Comparison of ENCODE assay signal across 25 mouse cellular contexts in the genomic region with DNA sequence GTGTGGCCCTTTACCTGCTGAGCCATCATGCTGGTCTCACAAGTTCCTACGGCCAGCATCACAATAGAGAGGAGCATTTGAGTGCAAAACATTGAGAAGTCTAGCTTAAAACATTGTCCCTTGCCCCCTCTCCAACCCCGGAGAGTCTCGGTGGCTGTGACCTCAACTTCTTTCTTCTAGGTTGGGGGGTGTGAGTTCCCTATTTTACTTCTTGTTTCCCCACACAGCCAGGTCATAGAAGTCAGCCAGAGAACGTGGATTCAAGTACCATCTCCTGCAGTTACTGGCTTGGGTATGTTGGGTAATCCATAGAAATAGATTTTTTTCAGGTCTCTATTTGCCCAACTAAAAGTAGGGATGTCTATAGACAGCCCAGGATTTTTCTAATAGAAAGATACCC. TPM values are rescaled to one million over a fixed set of nuclear protein-coding genes. Genes with fewer than 3 reads are reported as not detected.
A peak's percentile ranks its signal among the peaks of the same experiment; 100 is the strongest.
DNase-seq lines count a peak whose midpoint lies in the region; ATAC-seq and TF ChIP-seq lines count a peak whose summit lies in the region.
"Had no signal": no experiment of that assay in that cellular context is flagged by ENCODE, and none has a peak within 500 bp of the region (broad histone marks: within the 10 kb centered on the region; RNA-seq: fewer than 3 reads in every experiment).

No protein-coding gene starts in this region.

- no peak for TF ChIP-seq CTCF in MEL (IDR thresholded peaks at IDR 0.05 in 2 of 3, conservative IDR thresholded peaks at IDR 0.05 in 1 of 3; ENCODE audit: control insufficient read depth in 1 of 3, insufficient read depth in 1 of 3, low read depth in 2 of 3, low read length in 3 of 3, poor library complexity in 1 of 3, severe bottlenecking in 1 of 3)

- 82% methylated on average over 4 of the region's 4 CpGs for WGBS in midbrain, embryonic 10.5 days

- H3K27ac ChIP-seq in MEL (ENCODE audit: control insufficient read depth, low read depth, low read length): no peak overlapping the region
- H3K27ac ChIP-seq in midbrain, embryonic 10.5 days (replicated peaks): no peak overlapping the region
- H3K27ac ChIP-seq: forebrain, embryonic 10.5 days; forebrain, embryonic 13.5 days; hindbrain, embryonic 10.5 days; hindbrain, embryonic 13.5 days had no signal

- no peak for TF ChIP-seq POLR2A in MEL (IDR thresholded peaks at IDR 0.05; ENCODE audit: control insufficient read depth in 1 of 2, insufficient read depth in 1 of 2, low read depth in 1 of 2, low read length in 2 of 2, poor library complexity in 1 of 2)

- TF ChIP-seq EP300 in MEL (IDR thresholded peaks at IDR 0.05; ENCODE audit: low read depth in 1 of 2, low read length in 2 of 2): no peak

- no peak overlapping the region for H3K9ac ChIP-seq in MEL (ENCODE audit: control insufficient read depth, low read depth, low read length, poor library complexity, severe bottlenecking)
- H3K9ac ChIP-seq: forebrain, embryonic 13.5 days; hindbrain, embryonic 13.5 days had no signal

- peaks cover 2 to 6% of the 10 kb centered on the region in 2 experiments; a peak in 1 of 4 replicates for H3K27me3 ChIP-seq in MEL (ENCODE audit: control insufficient read depth in 1 of 2, insufficient read depth in 2 of 2, low read length in 2 of 2)
- H3K27me3 ChIP-seq in splenic B cell, adult 2 months (ENCODE audit: control insufficient read depth, insufficient read depth, low read length, poor library complexity, severe bottlenecking): no peaks in the 10 kb centered on the region
- peaks cover 9% of the 10 kb centered on the region for H3K27me3 ChIP-seq in midbrain, embryonic 10.5 days (ENCODE audit: low read depth, poor library complexity, severe bottlenecking)
- H3K27me3 ChIP-seq: forebrain, embryonic 13.5 days; hindbrain, embryonic 13.5 days had no signal

- H3K79me2 ChIP-seq in MEL (ENCODE audit: control insufficient read depth, insufficient read depth, low read length, poor library complexity): no peaks in the 10 kb centered on the region

- no peak for TF ChIP-seq RAD21 in MEL (IDR thresholded peaks at IDR 0.05; ENCODE audit: low read depth, low read length)

- no peaks in the 10 kb centered on the region for H3K36me3 ChIP-seq in MEL (ENCODE audit: control insufficient read depth in 1 of 2, insufficient read depth in 2 of 2, low read length in 2 of 2)
- H3K36me3 ChIP-seq in splenic B cell, adult 2 months (ENCODE audit: control insufficient read depth, insufficient read depth, low read length, poor library complexity, severe bottlenecking): no peaks in the 10 kb centered on the region
- H3K36me3 ChIP-seq in midbrain, embryonic 10.5 days: no peaks in the 10 kb centered on the region
- H3K36me3 ChIP-seq: forebrain, embryonic 10.5 days; hindbrain, embryonic 10.5 days; hindbrain, embryonic 13.5 days had no signal

- H3K4me1 ChIP-seq in MEL (ENCODE audit: control insufficient read depth in 1 of 2, insufficient read depth in 2 of 2, low read length in 2 of 2): peaks cover 0 to 6% of the 10 kb centered on the region in 2 experiments; a peak in 1 of 4 replicates
- peaks cover 9% of the 10 kb centered on the region for H3K4me1 ChIP-seq in midbrain, embryonic 10.5 days
- H3K4me1 ChIP-seq: hindbrain, embryonic 10.5 days had no signal

- peak; percentile 59 for DNase-seq in MEL (ENCODE audit: low read depth, low spot score)
- peak; percentile 13 for DNase-seq in c-Kit-positive CD71-negative TER-119-negative erythroid progenitor cells, embryonic 14.5 days (ENCODE audit: low read depth)
- peak; percentile 32 for DNase-seq in splenic B cell, adult 2 months (ENCODE audit: low read depth, low spot score)
- DNase-seq in midbrain, embryonic 10.5 days (ENCODE audit: low spot score): no peak
- DNase-seq in right cerebral cortex, adult 18-20 months: no peak
- DNase-seq: adrenal gland, adult 8-10 months; adrenal gland, postnatal 36 days; cerebellum, adult 11 months; cerebellum, adult 8-10 months; cerebellum, postnatal 10 days; cerebellum, postnatal 36 days; gastrocnemius, postnatal 10 days; gastrocnemius, postnatal 36 days; heart, adult 11 months had no signal

- no peaks in the 10 kb centered on the region for H3K9me3 ChIP-seq in MEL (replicated peaks; ENCODE audit: insufficient read depth, low read length)
- no peaks in the 10 kb centered on the region for H3K9me3 ChIP-seq in midbrain, embryonic 10.5 days (replicated peaks)
- H3K9me3 ChIP-seq: forebrain, embryonic 10.5 days; forebrain, embryonic 13.5 days; hindbrain, embryonic 10.5 days; hindbrain, embryonic 13.5 days had no signal

- peak; percentile 89 to 93 for ATAC-seq in hematopoietic stem cell, adult 5-6 weeks (replicated peaks in 1 of 2; ENCODE audit: insufficient read depth in 1 of 2, low FRiP score in 2 of 2, low TSS enrichment in 1 of 2, low read depth in 1 of 2, poor library complexity in 2 of 2, severe bottlenecking in 2 of 2)
- ATAC-seq: activated CD4-positive, CD25-positive, alpha-beta regulatory T cell, adult 4 months; CD4-positive, CD25-positive, alpha-beta regulatory T cell, adult 4 months; forebrain, embryonic 13.5 days; forebrain, embryonic 16.5 days; hindbrain, embryonic 16.5 days had no signal

- no peak overlapping the region for H3K4me3 ChIP-seq in MEL (ENCODE audit: control insufficient read depth in 1 of 2, insufficient read depth in 1 of 2, low read depth in 2 of 2, low read length in 2 of 2)
- H3K4me3 ChIP-seq in midbrain, embryonic 10.5 days: no peak overlapping the region
- H3K4me3 ChIP-seq: forebrain, embryonic 10.5 days; forebrain, embryonic 13.5 days; hindbrain, embryonic 10.5 days; hindbrain, embryonic 13.5 days had no signal

TF ChIP-seq in MEL, 35 proteins besides CTCF, POLR2A, EP300 and RAD21:
- no peak for TF ChIP-seq TCF12 (IDR thresholded peaks at IDR 0.05; ENCODE audit: low read depth, low read length)
- TF ChIP-seq MAX (IDR thresholded peaks at IDR 0.05; ENCODE audit: low read length): no peak
- no peak for TF ChIP-seq SMC3 (IDR thresholded peaks at IDR 0.05; ENCODE audit: low read depth, low read length)
- TF ChIP-seq MEF2A (IDR thresholded peaks at IDR 0.05; ENCODE audit: extremely low read depth, insufficient replicate concordance, low read depth, low read length, poor library complexity, severe bottlenecking): no peak
- no peak for TF ChIP-seq USF1 (IDR thresholded peaks at IDR 0.05; ENCODE audit: low read depth, low read length)
- TF ChIP-seq JUND (IDR thresholded peaks at IDR 0.05; ENCODE audit: low read depth, low read length): no peak
- no peak for TF ChIP-seq SIN3A (IDR thresholded peaks at IDR 0.05; ENCODE audit: low read length)
- TF ChIP-seq TAL1 (IDR thresholded peaks at IDR 0.05; ENCODE audit: low read length): no peak
- no peak for TF ChIP-seq KAT2A (conservative IDR thresholded peaks at IDR 0.05; ENCODE audit: low read depth, low read length)
- TF ChIP-seq USF2 (IDR thresholded peaks at IDR 0.05; ENCODE audit: borderline replicate concordance in 1 of 2, insufficient read depth in 1 of 2, low read depth in 1 of 2, low read length in 2 of 2): no peak

RNA-seq across cellular contexts. Expression of a gene that starts 7.1 kb away (rescaled TPM):
- total RNA-seq in MEL (2012; rRNA removed): 15.3 and 22.9 TPM in 2 replicates
- polyA plus RNA-seq in MEL (2012; ENCODE audit: insufficient read depth in 1 of 2, insufficient read length in 2 of 2, low read depth in 1 of 2, low replicate concordance in 2 of 2, missing spikeins in 1 of 2): 10 to 100 TPM; 19.9 to 30.9 TPM
- total RNA-seq in hematopoietic stem cell, adult 5-6 weeks (2017): 10.8 and 13.7 TPM in 2 replicates
- 2.5 and 2.6 TPM in 2 replicates for polyA plus RNA-seq in midbrain, embryonic 10.5 days (2016; fragmentation: Nextera tagmentation; extraction: Ambion mirVana)

RNA-seq across cellular contexts. Expression of a gene that starts 7.6 kb away (rescaled TPM):
- total RNA-seq in MEL (2012; rRNA removed): not detected in 2 replicates
- not detected for polyA plus RNA-seq in MEL (2012; ENCODE audit: insufficient read depth in 1 of 2, insufficient read length in 2 of 2, low read depth in 1 of 2, low replicate concordance in 2 of 2, missing spikeins in 1 of 2)
- total RNA-seq in hematopoietic stem cell, adult 5-6 weeks (2017): not detected in 2 replicates
- not detected in 2 replicates for polyA plus RNA-seq in midbrain, embryonic 10.5 days (2016; fragmentation: Nextera tagmentation; extraction: Ambion mirVana)
- total RNA-seq: heart, adult 8-10 months had no signal
- polyA plus RNA-seq: activated CD4-positive, CD25-positive, alpha-beta regulatory T cell, adult 4 months; CD4-positive, CD25-positive, alpha-beta regulatory T cell, adult 4 months; forebrain, embryonic 10.5 days; heart, embryonic 14.5 days; hindbrain, embryonic 10.5 days had no signal

Comparison
In these comparisons a context has a peak if more than half of its experiments do, and no peak if none do; other contexts are left out.
1. DNase-seq: peak in MEL (single experiment), c-Kit-positive CD71-negative TER-119-negative erythroid progenitor cells, embryonic 14.5 days (single experiment) and splenic B cell, adult 2 months (single experiment); none in midbrain, embryonic 10.5 days (single experiment) and right cerebral cortex, adult 18-20 months (single experiment).